Mouse (Mus musculus) neural tube, embryonic 14.5 days (tissue): Measurements from ENCODE around the gene Ctnna3. TPM values are rescaled to one million over a fixed set of nuclear protein-coding genes. Genes with fewer than 3 reads are reported as not detected.

Experiments
- ATAC-seq: fragments of 200-750 bp; cut with Nextera tagmentation; 2 replicates; pipeline ENCODE4 v1.8.0; 2017; ENCODE audit warnings: low read depth, mild to moderate bottlenecking, moderate TSS enrichment, moderate library complexity
- H3K27ac ChIP-seq: fragments of 300-500 bp; sonication (generic); 2 replicates; pipeline ENCODE4 v1.5.1; 2014; ENCODE audit warnings: low read depth, mild to moderate bottlenecking, control low read depth, low read length, moderate library complexity, mixed read lengths
- H3K27me3 ChIP-seq: fragments of 300-500 bp; sonication (generic); 2 replicates; pipeline ENCODE4 v1.6.1; 2014; ENCODE audit warnings: low read length; ENCODE audit not compliant: control insufficient read depth, insufficient read depth
- H3K36me3 ChIP-seq: fragments of 300-500 bp; sonication (generic); 2 replicates; pipeline ENCODE4 v1.6.1; 2014; ENCODE audit warnings: low read length, mixed read lengths; ENCODE audit not compliant: control insufficient read depth, insufficient read depth
- H3K4me1 ChIP-seq: fragments of 300-500 bp; sonication (generic); 2 replicates; pipeline ENCODE4 v1.6.1; 2014; ENCODE audit warnings: low read length; ENCODE audit not compliant: control insufficient read depth, insufficient read depth
- H3K4me2 ChIP-seq: fragments of 300-500 bp; sonication (generic); 2 replicates; pipeline ENCODE4 v1.6.1; 2014; ENCODE audit warnings: mild to moderate bottlenecking, low read depth, low read length, control low read depth
- H3K4me3 ChIP-seq: fragments of 300-500 bp; sonication (generic); 2 replicates; pipeline ENCODE4 v1.5.1; 2014; ENCODE audit warnings: low read depth, low read length, control low read depth, mixed read lengths
- H3K9ac ChIP-seq: fragments of 300-500 bp; sonication (generic); replicated peaks from 2 replicates; pipeline ENCODE4 v1.6.1; 2014; ENCODE audit warnings: low read depth, mild to moderate bottlenecking, control low read depth, low read length, mixed read lengths
- H3K9me3 ChIP-seq: fragments of 300-500 bp; sonication (generic); 2 replicates; pipeline ENCODE4 v1.6.1; 2016; ENCODE audit warnings: low read length; ENCODE audit not compliant: control insufficient read depth
- WGBS: fragments of 180-500 bp; shearing (Covaris S2); extraction: QIAGEN DNeasy Blood & Tissue Kit; methylation state at CpG from one replicate; pipeline ENCODE4 v1.1.7; 2014; 5-methylcytosine and 5-hydroxymethylcytosine counted together
- polyA plus RNA-seq: library from polyadenylated mRNA; unstranded; fragments of >200 nt; fragmentation: Nextera tagmentation; extraction: Ambion mirVana; gene quantifications from 2 replicates; pipeline ENCODE4 v1.2.1, GENCODE M21; 2014

Gene Ctnna3
- polyA plus RNA-seq, 1 experiment from 2014 or later, result 16.5 TPM

DNA sequence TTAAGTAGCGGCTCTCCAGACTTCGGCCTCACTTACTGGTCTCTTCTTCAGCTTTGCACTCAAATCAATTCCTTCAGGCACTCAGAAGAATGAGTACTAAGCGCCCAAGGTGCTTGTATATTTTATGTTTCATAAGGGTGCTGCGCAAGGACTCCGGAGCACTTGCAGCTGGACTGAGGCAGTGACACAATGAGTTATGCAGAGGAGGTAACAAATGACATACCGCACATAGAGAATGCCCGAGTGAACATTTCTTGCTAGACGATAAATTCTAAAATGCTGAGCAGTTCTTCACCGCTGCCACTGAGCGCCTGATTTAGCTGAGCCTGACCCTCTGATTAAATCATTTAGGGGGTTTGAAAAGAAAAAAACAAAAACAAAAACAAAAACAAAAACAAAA, 342.2 kb downstream of the Ctnna3 start:
- no peak overlapping the region for H3K4me2 ChIP-seq
- H3K9ac ChIP-seq, result no peak overlapping the region
- H3K9me3 ChIP-seq, result no peaks in the 10 kb centered on the region
- H3K27me3 ChIP-seq, result no peaks in the 10 kb centered on the region
- peak; percentile 72 for ATAC-seq
- H3K4me1 ChIP-seq, result 0 out of 2 replicates have a peak, but pooled peaks cover 2% of the 10 kb centered on the region
- no peak overlapping the region for H3K27ac ChIP-seq
- H3K36me3 ChIP-seq, result no peaks in the 10 kb centered on the region
- H3K4me3 ChIP-seq, result no peak overlapping the region
- 54% methylated on average over 10 of the region's 10 CpGs for WGBS

DNA sequence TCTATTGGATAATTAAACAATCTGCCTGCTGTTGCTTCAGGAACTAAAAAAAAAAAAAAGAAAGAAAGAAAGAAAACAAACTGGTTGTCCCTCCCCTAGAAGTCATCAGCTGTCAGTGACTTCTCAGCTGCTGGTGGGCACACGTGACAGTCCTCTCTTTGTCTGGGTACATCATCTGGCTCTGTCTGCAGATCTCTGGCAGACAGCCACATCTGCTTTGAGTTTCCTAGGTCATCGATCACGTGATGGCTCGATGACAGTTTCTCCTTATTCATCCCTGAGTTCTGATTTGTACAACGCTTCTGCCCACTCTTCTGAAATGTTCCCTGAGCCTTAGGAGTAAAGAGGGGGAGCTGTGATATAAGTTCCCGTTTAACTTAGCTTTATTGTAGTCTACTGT, 352.1 kb downstream of the Ctnna3 start:
- 74% methylated on average over 6 of the region's 6 CpGs for WGBS

DNA sequence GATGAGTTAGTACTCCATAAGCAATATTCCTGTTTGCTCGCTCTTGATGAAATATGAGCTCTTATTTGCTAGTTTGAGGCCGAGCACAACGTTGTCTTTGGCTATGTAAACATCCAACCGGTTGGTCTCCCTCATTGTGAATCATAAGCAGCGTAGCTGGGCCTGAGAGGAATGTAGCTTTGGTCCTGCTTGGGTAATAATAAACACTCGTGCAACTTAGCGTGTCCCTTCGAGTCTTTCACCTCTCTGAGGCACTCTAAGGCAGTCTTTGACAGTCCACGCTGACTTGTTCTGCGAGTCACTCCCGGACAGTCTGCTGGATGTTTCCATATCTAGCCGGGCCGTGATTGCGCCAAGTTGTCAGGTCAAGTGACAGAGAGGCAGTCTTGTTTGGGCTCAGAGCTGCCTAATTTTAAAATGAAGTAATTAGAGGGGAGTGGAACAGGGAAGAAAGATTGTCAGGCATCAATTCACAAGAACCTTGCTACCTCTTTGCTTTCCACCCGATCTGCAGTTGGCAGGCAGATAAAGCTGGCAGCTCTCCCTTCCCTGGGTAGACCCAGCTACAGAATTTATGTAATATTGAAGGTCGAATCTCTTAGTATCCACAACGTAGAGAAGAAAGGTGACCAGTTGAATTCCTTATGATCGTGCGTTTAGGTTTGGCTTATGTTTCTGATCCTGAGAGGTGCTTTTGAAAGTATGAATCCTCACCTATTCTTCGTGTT, 355.1 kb downstream of the Ctnna3 start:
- Histone ChIP-seq H3K4me2 (no peak overlapping the region), H3K27ac (no peak overlapping the region), H3K4me3 (no peak overlapping the region), H3K27me3 (no peaks in the 10 kb centered on the region), H3K4me1 (no peaks in the 10 kb centered on the region), H3K36me3 (no peaks in the 10 kb centered on the region), H3K9ac (no peak overlapping the region), H3K9me3 (no peaks in the 10 kb centered on the region)
- WGBS, result 87% methylated on average over 20 of the region's 20 CpGs
- ATAC-seq, result no peak

More for the DNA sequence above, 352.1 kb downstream of the Ctnna3 start:
- no peak overlapping the region for H3K9ac ChIP-seq
- H3K27ac ChIP-seq, result no peak overlapping the region
- no peak overlapping the region for H3K4me3 ChIP-seq
- no peaks in the 10 kb centered on the region for H3K27me3 ChIP-seq
- no peaks in the 10 kb centered on the region for H3K36me3 ChIP-seq
- H3K9me3 ChIP-seq, result no peaks in the 10 kb centered on the region
- H3K4me1 ChIP-seq, result no peaks in the 10 kb centered on the region
- ATAC-seq, result no peak
- H3K4me2 ChIP-seq, result no peak overlapping the region

DNA sequence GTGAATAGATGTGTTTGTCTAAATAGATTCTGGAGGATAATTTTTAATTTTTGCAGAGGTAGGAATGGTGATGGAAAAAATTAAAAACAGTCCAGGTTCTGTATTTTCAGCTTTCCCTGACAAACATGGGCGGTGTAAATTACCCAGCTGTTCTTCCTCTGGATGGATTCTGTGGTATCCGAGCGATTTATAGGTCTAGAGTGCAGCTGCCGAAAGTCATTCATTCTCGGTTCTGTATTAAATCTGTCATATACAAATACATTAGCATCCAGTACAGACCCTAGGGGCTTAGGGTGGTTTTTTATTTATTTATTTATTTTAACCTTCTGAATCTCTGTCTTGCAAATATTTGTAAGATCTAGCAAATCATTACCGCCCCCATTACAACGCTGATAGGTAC, 356.5 kb downstream of the Ctnna3 start:
- H3K27me3 ChIP-seq, result no peaks in the 10 kb centered on the region
- H3K9me3 ChIP-seq, result no peaks in the 10 kb centered on the region
- no peak overlapping the region for H3K4me3 ChIP-seq
- H3K36me3 ChIP-seq, result no peaks in the 10 kb centered on the region
- 73% methylated on average over 7 of the region's 7 CpGs for WGBS
- H3K27ac ChIP-seq, result no peak overlapping the region
- no peak overlapping the region for H3K4me2 ChIP-seq
- ATAC-seq, result no peak
- no peaks in the 10 kb centered on the region for H3K4me1 ChIP-seq
- H3K9ac ChIP-seq, result no peak overlapping the region

DNA sequence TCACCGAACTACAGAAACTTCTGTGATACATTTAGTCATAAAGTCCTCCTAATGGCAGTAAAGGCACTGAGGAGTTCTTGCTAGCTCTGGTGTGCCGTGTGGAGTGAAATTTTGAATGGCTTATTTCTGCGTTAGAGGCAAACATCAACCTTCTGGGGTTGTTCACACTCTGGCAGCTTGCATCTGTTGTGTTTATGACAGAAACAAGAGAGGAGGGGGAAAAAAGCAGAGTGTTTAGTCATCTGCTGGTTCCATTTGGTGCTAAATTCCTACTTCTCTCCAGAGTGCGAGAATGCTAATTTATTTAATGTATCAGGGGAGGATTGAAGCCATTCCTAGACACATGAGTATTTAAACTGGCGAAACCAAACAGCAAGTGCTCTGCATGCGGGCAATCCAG, 374.0 kb downstream of the Ctnna3 start:
- Histone ChIP-seq H3K4me3 (no peak overlapping the region), H3K36me3 (no peaks in the 10 kb centered on the region), H3K27ac (no peak overlapping the region), H3K9me3 (no peaks in the 10 kb centered on the region), H3K4me2 (no peak overlapping the region), H3K9ac (no peak overlapping the region), H3K4me1 (no peaks in the 10 kb centered on the region), H3K27me3 (no peaks in the 10 kb centered on the region)
- 81% methylated on average over 6 of the region's 6 CpGs for WGBS
- ATAC-seq, result no peak

DNA sequence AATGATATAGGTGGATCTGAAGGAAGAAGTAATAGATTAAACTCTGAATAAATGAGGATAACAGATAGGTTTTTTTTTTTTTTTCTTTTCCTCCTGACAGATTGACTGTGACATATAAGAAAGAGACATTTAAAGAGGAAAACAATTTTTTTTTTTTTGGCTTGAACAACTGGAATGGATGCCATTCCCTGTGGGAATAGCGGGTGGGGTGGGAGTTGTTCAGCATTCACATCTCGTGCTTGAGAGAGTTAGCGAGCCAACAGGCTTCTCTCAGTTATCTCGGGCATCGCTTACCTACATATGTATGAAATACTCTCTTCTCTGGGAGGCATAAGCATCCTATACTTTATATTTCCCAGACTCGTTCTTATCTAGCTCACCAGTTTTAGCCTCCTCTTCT, 375.7 kb downstream of the Ctnna3 start:
- no peaks in the 10 kb centered on the region for H3K9me3 ChIP-seq
- H3K27me3 ChIP-seq, result no peaks in the 10 kb centered on the region
- H3K4me2 ChIP-seq, result no peak overlapping the region
- H3K4me1 ChIP-seq, result no peaks in the 10 kb centered on the region
- no peak overlapping the region for H3K4me3 ChIP-seq
- no peak overlapping the region for H3K27ac ChIP-seq
- 93% methylated on average over 6 of the region's 6 CpGs for WGBS
- H3K36me3 ChIP-seq, result no peaks in the 10 kb centered on the region
- no peak for ATAC-seq
- no peak overlapping the region for H3K9ac ChIP-seq

DNA sequence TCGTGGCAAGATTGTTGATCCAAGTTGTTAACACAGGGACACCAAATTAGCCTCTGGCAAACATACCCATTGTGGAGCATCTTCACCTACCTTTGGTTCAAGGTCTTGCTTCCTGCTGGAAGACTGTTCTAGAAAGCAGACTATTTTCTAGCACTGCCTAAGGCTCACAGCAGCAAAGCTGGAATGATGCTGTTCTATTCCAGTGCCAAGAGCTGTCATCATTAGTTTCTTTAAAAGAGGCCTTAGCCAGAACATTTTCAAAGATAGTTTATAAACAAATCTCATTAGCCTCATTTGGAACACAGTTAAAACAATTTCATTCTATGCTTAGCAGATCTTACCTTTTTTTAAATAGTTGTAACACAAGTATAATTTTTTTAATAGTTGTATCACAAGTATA, 376.4 kb downstream of the Ctnna3 start:
- no peaks in the 10 kb centered on the region for H3K9me3 ChIP-seq
- H3K4me3 ChIP-seq, result no peak overlapping the region
- WGBS, result 95% methylated on average over 1 of the region's 1 CpGs
- no peaks in the 10 kb centered on the region for H3K36me3 ChIP-seq
- no peak for ATAC-seq
- no peak overlapping the region for H3K9ac ChIP-seq
- H3K4me1 ChIP-seq, result no peaks in the 10 kb centered on the region
- no peak overlapping the region for H3K4me2 ChIP-seq
- no peaks in the 10 kb centered on the region for H3K27me3 ChIP-seq
- no peak overlapping the region for H3K27ac ChIP-seq

DNA sequence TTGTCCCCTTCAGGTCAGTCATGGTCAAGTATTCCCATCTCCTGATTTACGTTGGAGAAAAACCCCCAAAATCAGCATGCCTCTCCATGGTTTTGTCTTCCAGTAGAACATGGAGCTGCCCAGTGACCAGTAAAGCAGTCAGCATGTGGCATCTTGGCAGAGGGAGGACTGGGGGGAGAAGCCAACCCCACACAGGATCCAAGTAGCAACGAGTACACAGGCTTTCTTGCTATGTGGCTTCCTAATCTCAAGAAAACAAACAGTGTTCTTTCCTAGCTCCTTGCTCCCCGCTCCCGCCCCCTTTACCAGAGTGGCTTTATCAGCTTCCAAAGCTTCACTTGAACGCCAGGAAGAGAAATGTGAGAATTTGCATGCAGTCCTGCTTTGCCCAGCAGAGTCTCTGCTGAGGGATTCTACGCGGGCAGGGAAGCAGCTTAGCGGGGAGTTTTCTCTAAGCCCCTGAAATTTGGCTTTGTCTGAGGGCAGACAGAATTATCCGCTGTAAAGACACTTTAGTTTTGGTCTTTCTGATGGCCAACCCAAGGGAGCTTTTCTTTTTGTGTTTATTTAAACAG, 380.2 kb downstream of the Ctnna3 start:
- 51% methylated on average over 9 of the region's 9 CpGs for WGBS
- no peak overlapping the region for H3K4me2 ChIP-seq
- ATAC-seq, result no peak

DNA sequence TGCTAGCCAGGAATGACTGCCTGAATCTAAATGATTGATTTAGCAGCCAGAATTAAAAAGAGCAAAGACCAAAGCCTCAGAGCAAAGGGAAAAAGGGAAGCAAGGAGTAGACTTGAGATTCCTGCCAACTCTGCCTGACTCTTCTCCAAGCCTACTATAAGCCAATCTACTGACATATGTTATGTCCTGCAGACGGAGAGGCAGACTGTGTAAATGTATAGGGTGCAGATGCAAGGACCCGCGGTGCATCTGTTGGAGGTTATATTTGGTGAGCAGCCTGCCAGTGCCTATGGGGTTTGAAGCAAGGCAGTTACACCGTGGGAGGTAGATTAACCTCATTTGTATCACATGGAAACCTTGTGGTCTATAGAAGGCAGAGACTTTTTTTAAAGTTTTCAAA, 409.1 kb downstream of the Ctnna3 start:
- no peaks in the 10 kb centered on the region for H3K27me3 ChIP-seq
- ATAC-seq, result no peak
- no peak overlapping the region for H3K4me2 ChIP-seq
- no peak overlapping the region for H3K27ac ChIP-seq
- H3K4me1 ChIP-seq, result no peaks in the 10 kb centered on the region
- no peak overlapping the region for H3K9ac ChIP-seq
- H3K9me3 ChIP-seq, result no peaks in the 10 kb centered on the region
- no peaks in the 10 kb centered on the region for H3K36me3 ChIP-seq
- WGBS, result 81% methylated on average over 4 of the region's 4 CpGs
- no peak overlapping the region for H3K4me3 ChIP-seq

More for the DNA sequence above, 380.2 kb downstream of the Ctnna3 start:
- Histone ChIP-seq H3K36me3 (no peaks in the 10 kb centered on the region), H3K27ac (no peak overlapping the region), H3K4me3 (no peak overlapping the region), H3K9me3 (no peaks in the 10 kb centered on the region), H3K27me3 (no peaks in the 10 kb centered on the region), H3K4me1 (no peaks in the 10 kb centered on the region), H3K9ac (no peak overlapping the region)
